Mouse (Mus musculus): Measurements from ENCODE around the gene Cdkal1. TPM values are rescaled to one million over a fixed set of nuclear protein-coding genes. Genes with fewer than 3 reads are reported as not detected.

The Cdkal1 gene
- polyA plus RNA-seq, 1 experiment from 2014 or later: 33.9 TPM

DNA sequence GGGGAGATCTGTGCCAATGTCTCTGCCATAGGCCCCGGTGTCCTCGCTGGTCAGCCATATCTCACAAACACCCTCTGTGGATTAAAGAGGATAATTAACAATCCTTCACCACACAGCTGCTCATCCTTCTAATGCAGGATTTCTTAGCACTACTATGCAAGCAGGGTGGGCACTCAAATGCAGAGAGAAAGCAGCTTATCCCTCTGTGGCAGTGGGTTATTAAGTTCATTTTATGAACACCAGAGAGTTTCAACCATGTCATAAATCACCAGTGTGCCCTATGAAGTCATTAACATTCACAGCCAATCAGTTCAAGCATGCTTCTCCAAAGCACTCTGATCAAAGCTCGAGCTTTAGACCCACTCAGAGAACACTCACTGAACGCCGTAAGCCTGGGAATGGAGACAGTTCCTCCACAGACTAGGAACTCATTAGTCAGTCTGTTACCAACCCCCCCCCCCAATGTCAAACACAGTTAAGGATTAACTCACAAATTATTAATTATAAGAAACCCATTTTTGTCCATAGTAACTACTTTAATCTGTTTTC lies 303.1 kb downstream of the Cdkal1 start:
- Histone ChIP-seq H3K36me3 (ENCODE audit: control insufficient read depth, insufficient read depth, low read length) (no peaks in the 10 kb centered on the region), H3K9me3 (ENCODE audit: control insufficient read depth, low read length) (no peaks in the 10 kb centered on the region), H3K9ac (ENCODE audit: low read length) (no peak overlapping the region), H3K4me1 (replicated peaks; ENCODE audit: control insufficient read depth, insufficient read depth, low read length) (no peaks in the 10 kb centered on the region), H3K27me3 (replicated peaks; ENCODE audit: control insufficient read depth, insufficient read depth, low read length) (no peaks in the 10 kb centered on the region), H3K4me3 (ENCODE audit: low read depth, low read length) (no peak overlapping the region), H3K4me2 (ENCODE audit: low read length) (no peak overlapping the region), H3K27ac (ENCODE audit: low read depth) (no peak overlapping the region)
- DNase-seq (ENCODE audit: low spot score) (no peak), ATAC-seq (replicated peaks; ENCODE audit: low FRiP score, low TSS enrichment, low read depth) (no peak)
- WGBS: 60% methylated on average over 5 of the region's 5 CpGs

DNA sequence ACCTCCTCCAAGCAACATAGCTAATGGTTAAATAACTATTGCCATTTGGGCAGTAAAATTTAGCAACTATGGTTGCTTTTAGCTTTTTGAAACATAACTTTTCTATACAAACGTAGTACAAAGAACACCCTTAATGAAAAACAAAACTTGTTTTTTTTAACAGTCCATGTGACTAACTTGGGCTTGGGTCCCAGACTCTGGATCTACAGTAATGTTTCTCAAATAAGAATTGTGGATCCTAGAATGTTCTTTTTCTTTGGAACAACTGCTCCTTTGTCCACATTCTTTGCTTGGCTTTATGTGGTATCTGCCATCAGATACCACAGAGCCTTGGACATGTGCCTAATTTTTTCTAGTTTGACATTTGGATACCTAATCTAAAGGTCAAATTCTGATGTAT lies 304.6 kb downstream of the Cdkal1 start:
- H3K27me3 ChIP-seq (replicated peaks; ENCODE audit: control insufficient read depth, insufficient read depth, low read length): no peaks in the 10 kb centered on the region
- H3K9me3 ChIP-seq (ENCODE audit: control insufficient read depth, low read length): no peaks in the 10 kb centered on the region
- H3K36me3 ChIP-seq (ENCODE audit: control insufficient read depth, insufficient read depth, low read length): no peaks in the 10 kb centered on the region
- no peak overlapping the region for H3K9ac ChIP-seq (ENCODE audit: low read length)
- H3K4me2 ChIP-seq (ENCODE audit: low read length): no peak overlapping the region
- H3K4me1 ChIP-seq (replicated peaks; ENCODE audit: control insufficient read depth, insufficient read depth, low read length): no peaks in the 10 kb centered on the region
- WGBS: 90% methylated on average over 1 of the region's 1 CpGs
- H3K27ac ChIP-seq (ENCODE audit: low read depth): no peak overlapping the region
- ATAC-seq (replicated peaks; ENCODE audit: low FRiP score, low TSS enrichment, low read depth) (no peak), DNase-seq (ENCODE audit: low spot score) (no peak)
- H3K4me3 ChIP-seq (ENCODE audit: low read depth, low read length): no peak overlapping the region

DNA sequence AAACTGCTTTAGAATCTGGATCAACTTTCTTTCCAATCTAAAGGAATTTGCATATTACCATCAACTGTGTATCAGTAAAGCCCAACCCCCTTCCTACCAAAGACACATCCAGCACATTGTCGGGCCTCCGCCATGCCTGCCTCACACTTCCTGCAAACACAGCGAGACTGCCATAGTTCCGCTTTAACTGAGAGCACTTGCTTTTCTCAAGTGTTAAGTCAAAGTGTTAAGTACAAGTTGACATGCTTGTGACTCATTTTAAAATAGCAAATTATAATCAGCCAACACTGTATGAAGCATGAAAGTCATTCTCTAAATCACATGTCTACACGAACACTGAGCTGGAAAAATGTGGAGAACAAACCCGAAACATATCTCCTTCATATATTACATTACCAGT lies 305.3 kb downstream of the Cdkal1 start:
- ATAC-seq (replicated peaks; ENCODE audit: low FRiP score, low TSS enrichment, low read depth) (no peak), DNase-seq (ENCODE audit: low spot score) (no peak)
- Histone ChIP-seq H3K4me2 (ENCODE audit: low read length) (no peak overlapping the region), H3K27ac (ENCODE audit: low read depth) (no peak overlapping the region), H3K9ac (ENCODE audit: low read length) (no peak overlapping the region), H3K9me3 (ENCODE audit: control insufficient read depth, low read length) (no peaks in the 10 kb centered on the region), H3K36me3 (ENCODE audit: control insufficient read depth, insufficient read depth, low read length) (no peaks in the 10 kb centered on the region), H3K4me1 (replicated peaks; ENCODE audit: control insufficient read depth, insufficient read depth, low read length) (no peaks in the 10 kb centered on the region), H3K27me3 (replicated peaks; ENCODE audit: control insufficient read depth, insufficient read depth, low read length) (no peaks in the 10 kb centered on the region), H3K4me3 (ENCODE audit: low read depth, low read length) (no peak overlapping the region)
- WGBS: 88% methylated on average over 6 of the region's 6 CpGs

DNA sequence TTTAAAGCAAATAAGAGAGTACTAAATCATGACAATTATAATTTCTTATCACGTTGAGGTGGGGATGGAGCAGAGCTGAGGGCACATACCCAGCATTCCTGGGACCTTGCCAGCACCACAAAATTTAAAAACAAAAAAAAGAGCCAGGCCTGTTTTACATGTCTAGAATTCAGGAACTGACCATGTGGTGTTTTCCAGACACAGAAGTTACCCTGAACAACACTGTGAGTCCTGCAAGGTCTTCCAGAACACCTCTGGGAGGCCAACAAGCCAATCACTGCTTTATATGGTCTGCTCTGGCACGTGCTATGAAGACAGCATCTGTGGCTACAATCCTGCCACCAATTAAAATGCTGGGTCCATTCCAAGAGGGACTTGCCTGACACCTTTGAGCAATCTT lies 305.7 kb downstream of the Cdkal1 start:
- H3K9me3 ChIP-seq (ENCODE audit: control insufficient read depth, low read length): no peaks in the 10 kb centered on the region
- H3K4me1 ChIP-seq (replicated peaks; ENCODE audit: control insufficient read depth, insufficient read depth, low read length): no peaks in the 10 kb centered on the region
- H3K36me3 ChIP-seq (ENCODE audit: control insufficient read depth, insufficient read depth, low read length): no peaks in the 10 kb centered on the region
- H3K27ac ChIP-seq (ENCODE audit: low read depth): no peak overlapping the region
- WGBS: 44% methylated on average over 2 of the region's 2 CpGs
- no peak overlapping the region for H3K9ac ChIP-seq (ENCODE audit: low read length)
- H3K27me3 ChIP-seq (replicated peaks; ENCODE audit: control insufficient read depth, insufficient read depth, low read length): no peaks in the 10 kb centered on the region
- no peak overlapping the region for H3K4me3 ChIP-seq (ENCODE audit: low read depth, low read length)
- H3K4me2 ChIP-seq (ENCODE audit: low read length): no peak overlapping the region
- DNase-seq (ENCODE audit: low spot score) (no peak), ATAC-seq (replicated peaks; ENCODE audit: low FRiP score, low TSS enrichment, low read depth) (no peak)

DNA sequence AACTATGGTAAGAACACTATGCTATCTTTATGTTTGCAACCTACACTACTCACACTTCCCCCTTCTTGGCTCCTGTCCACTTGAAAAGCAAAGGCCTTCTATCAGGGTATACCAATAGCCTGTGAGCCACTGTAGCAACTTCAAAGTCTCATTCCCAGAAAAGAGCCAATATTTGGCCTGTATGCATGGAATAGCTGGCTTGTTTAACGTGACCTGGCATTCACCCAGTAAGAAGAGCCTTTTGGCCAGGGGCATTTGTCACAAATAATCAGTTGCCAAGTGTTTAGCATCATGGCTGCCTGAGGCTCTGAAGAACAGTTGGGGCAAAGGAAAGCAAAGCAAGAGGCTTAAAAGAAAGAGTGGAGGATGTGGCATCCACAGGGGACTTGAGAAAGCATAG lies 317.6 kb downstream of the Cdkal1 start:
- no peaks in the 10 kb centered on the region for H3K4me1 ChIP-seq (replicated peaks; ENCODE audit: control insufficient read depth, insufficient read depth, low read length)
- H3K27me3 ChIP-seq (replicated peaks; ENCODE audit: control insufficient read depth, insufficient read depth, low read length): no peaks in the 10 kb centered on the region
- no peaks in the 10 kb centered on the region for H3K9me3 ChIP-seq (ENCODE audit: control insufficient read depth, low read length)
- H3K36me3 ChIP-seq (ENCODE audit: control insufficient read depth, insufficient read depth, low read length): no peaks in the 10 kb centered on the region
- no peak for DNase-seq (ENCODE audit: low spot score)
- H3K9ac ChIP-seq (ENCODE audit: low read length): no peak overlapping the region
- WGBS: 55% methylated on average over 1 of the region's 1 CpGs
- no peak for ATAC-seq (replicated peaks; ENCODE audit: low FRiP score, low TSS enrichment, low read depth)
- no peak overlapping the region for H3K27ac ChIP-seq (ENCODE audit: low read depth)
- no peak overlapping the region for H3K4me2 ChIP-seq (ENCODE audit: low read length)
- H3K4me3 ChIP-seq (ENCODE audit: low read depth, low read length): no peak overlapping the region

DNA sequence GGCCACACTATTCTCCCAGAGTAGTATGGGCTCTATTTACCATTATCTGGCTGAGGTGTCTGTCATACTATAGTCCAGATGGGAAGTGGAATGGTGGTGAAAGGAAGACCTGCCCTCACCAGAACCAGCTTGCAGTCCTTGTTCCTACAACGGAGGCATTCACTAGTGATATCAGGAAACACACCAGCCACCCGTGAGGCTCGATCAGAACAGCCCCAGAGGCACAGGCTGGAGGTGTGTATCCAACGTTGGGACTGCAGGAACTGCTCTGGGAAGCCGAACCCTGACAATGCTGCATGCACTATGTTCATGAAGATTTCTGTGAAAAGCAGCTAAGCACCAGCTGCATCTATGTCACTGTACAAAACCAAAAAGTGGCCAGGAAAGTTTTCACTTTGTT lies 321.9 kb downstream of the Cdkal1 start:
- Histone ChIP-seq H3K36me3 (ENCODE audit: control insufficient read depth, insufficient read depth, low read length) (no peaks in the 10 kb centered on the region), H3K4me2 (ENCODE audit: low read length) (no peak overlapping the region), H3K4me3 (ENCODE audit: low read depth, low read length) (no peak overlapping the region), H3K9ac (ENCODE audit: low read length) (no peak overlapping the region), H3K27ac (ENCODE audit: low read depth) (no peak overlapping the region), H3K27me3 (replicated peaks; ENCODE audit: control insufficient read depth, insufficient read depth, low read length) (no peaks in the 10 kb centered on the region), H3K9me3 (ENCODE audit: control insufficient read depth, low read length) (no peaks in the 10 kb centered on the region), H3K4me1 (replicated peaks; ENCODE audit: control insufficient read depth, insufficient read depth, low read length) (no peaks in the 10 kb centered on the region)
- 61% methylated on average over 5 of the region's 5 CpGs for WGBS
- ATAC-seq (replicated peaks; ENCODE audit: low FRiP score, low TSS enrichment, low read depth) (no peak), DNase-seq (ENCODE audit: low spot score) (no peak)

DNA sequence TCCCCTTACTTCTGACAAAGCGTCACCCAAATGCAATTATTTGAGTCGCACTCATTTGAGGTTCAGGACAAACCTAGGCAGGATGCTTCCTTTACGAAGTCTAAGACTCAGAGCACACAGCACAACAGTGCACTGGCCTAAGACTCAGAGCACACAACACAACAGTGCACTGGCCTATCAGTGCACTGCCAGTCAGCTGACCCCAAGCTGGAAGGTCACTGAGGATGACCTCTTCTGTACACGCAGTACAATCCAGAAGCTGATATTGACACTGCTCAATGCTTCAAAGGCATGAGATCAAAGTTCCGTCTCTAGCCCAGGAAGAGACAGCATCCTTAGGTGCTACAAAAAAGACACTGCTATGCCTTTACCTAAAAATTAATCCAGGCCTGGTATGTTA lies 327.1 kb downstream of the Cdkal1 start:
- no peak overlapping the region for H3K9ac ChIP-seq (ENCODE audit: low read length)
- no peaks in the 10 kb centered on the region for H3K9me3 ChIP-seq (ENCODE audit: control insufficient read depth, low read length)
- H3K4me3 ChIP-seq (ENCODE audit: low read depth, low read length): no peak overlapping the region
- ATAC-seq (replicated peaks; ENCODE audit: low FRiP score, low TSS enrichment, low read depth) (no peak), DNase-seq (ENCODE audit: low spot score) (no peak)
- no peak overlapping the region for H3K4me2 ChIP-seq (ENCODE audit: low read length)
- no peaks in the 10 kb centered on the region for H3K27me3 ChIP-seq (replicated peaks; ENCODE audit: control insufficient read depth, insufficient read depth, low read length)
- H3K4me1 ChIP-seq (replicated peaks; ENCODE audit: control insufficient read depth, insufficient read depth, low read length): no peaks in the 10 kb centered on the region
- 82% methylated on average over 5 of the region's 5 CpGs for WGBS
- H3K36me3 ChIP-seq (ENCODE audit: control insufficient read depth, insufficient read depth, low read length): no peaks in the 10 kb centered on the region
- H3K27ac ChIP-seq (ENCODE audit: low read depth): no peak overlapping the region

DNA sequence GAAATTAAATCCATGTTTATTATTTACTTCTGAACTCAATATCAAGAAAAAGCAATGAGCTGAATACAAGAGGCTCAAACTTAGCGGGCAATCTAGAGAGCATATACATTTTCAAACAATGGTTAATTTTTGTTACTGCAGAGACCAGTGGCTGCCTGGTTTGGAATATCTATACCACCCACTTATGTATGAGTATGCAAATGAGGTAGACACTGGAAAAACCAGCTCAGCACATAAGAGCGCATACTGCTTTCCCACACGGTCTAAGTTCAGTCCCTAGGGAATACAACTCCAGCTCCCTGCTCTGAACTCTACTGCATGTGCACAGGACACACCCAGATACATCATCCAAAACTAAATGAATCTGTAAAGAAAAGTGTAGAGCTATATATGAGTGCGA lies 334.2 kb downstream of the Cdkal1 start:
- Histone ChIP-seq H3K36me3 (ENCODE audit: control insufficient read depth, insufficient read depth, low read length) (no peaks in the 10 kb centered on the region), H3K4me2 (ENCODE audit: low read length) (no peak overlapping the region), H3K9ac (ENCODE audit: low read length) (no peak overlapping the region), H3K4me1 (replicated peaks; ENCODE audit: control insufficient read depth, insufficient read depth, low read length) (no peaks in the 10 kb centered on the region), H3K27me3 (replicated peaks; ENCODE audit: control insufficient read depth, insufficient read depth, low read length) (no peaks in the 10 kb centered on the region), H3K4me3 (ENCODE audit: low read depth, low read length) (no peak overlapping the region), H3K27ac (ENCODE audit: low read depth) (no peak overlapping the region), H3K9me3 (ENCODE audit: control insufficient read depth, low read length) (no peaks in the 10 kb centered on the region)
- WGBS: 88% methylated on average over 4 of the region's 4 CpGs
- DNase-seq (ENCODE audit: low spot score): no peak
- no peak for ATAC-seq (replicated peaks; ENCODE audit: low FRiP score, low TSS enrichment, low read depth)

DNA sequence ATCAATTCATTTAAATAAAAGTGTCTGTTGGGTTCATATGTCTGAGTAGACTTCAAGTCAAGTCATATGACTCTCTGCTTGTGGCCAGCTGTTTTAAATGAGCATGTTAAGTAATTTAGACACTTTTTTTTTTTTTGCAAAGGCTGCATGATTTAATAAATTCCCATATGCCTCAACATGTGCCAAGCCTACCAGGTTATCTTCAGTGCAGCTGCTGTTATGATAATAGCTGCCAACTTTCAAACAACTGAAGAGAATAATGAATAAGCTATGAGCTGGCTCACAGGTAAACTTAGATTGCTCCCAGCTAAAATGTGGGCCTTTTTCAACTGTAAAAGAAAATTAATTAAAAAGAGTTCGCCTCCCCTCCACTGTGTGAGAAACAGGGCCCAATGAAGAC lies 341.4 kb downstream of the Cdkal1 start:
- Histone ChIP-seq H3K4me2 (ENCODE audit: low read length) (no peak overlapping the region), H3K9ac (ENCODE audit: low read length) (no peak overlapping the region), H3K4me1 (replicated peaks; ENCODE audit: control insufficient read depth, insufficient read depth, low read length) (no peaks in the 10 kb centered on the region), H3K27me3 (replicated peaks; ENCODE audit: control insufficient read depth, insufficient read depth, low read length) (no peaks in the 10 kb centered on the region), H3K9me3 (ENCODE audit: control insufficient read depth, low read length) (no peaks in the 10 kb centered on the region), H3K4me3 (ENCODE audit: low read depth, low read length) (no peak overlapping the region), H3K27ac (ENCODE audit: low read depth) (no peak overlapping the region), H3K36me3 (ENCODE audit: control insufficient read depth, insufficient read depth, low read length) (no peaks in the 10 kb centered on the region)
- ATAC-seq (replicated peaks; ENCODE audit: low FRiP score, low TSS enrichment, low read depth) (no peak), DNase-seq (ENCODE audit: low spot score) (no peak)
- WGBS: 65% methylated on average over 1 of the region's 1 CpGs

Data from intestine, embryonic 14.5 days (tissue).